Comparison of ENCODE assay signal across 16 mouse cellular contexts in genomic region chr19:3702460-3702859, GRCm38 (mm10).
"Had no signal": no experiment of that assay in that cellular context is flagged by ENCODE, and none has a peak within 500 bp of the region (broad histone marks: within the 10 kb centered on the region; RNA-seq: fewer than 3 reads in every experiment).

No protein-coding gene starts in this region.

- DNase-seq: cerebellum, adult 9-10 months; cerebellum, adult 9-11 months; cerebellum, postnatal 10 days; cerebellum, postnatal 14 days; cerebellum, postnatal 25 days; cerebellum, postnatal 36 days; embryo, embryonic 11 days; forebrain, postnatal 0 days; gastrocnemius, adult 2 months; gastrocnemius, postnatal 10 days; gastrocnemius, postnatal 14 days; gastrocnemius, postnatal 25 days; gastrocnemius, postnatal 36 days; heart, adult 11 months; heart, adult 18-20 months; heart, adult 2 months had no signal
